Mouse (Mus musculus): ENCODE measurements around the gene Aen. TPM values are rescaled to one million over a fixed set of nuclear protein-coding genes. Genes with fewer than 3 reads are reported as not detected.

The Aen gene
- polyA plus RNA-seq, 1 experiment from 2014 or later, result 38.1 TPM

DNA sequence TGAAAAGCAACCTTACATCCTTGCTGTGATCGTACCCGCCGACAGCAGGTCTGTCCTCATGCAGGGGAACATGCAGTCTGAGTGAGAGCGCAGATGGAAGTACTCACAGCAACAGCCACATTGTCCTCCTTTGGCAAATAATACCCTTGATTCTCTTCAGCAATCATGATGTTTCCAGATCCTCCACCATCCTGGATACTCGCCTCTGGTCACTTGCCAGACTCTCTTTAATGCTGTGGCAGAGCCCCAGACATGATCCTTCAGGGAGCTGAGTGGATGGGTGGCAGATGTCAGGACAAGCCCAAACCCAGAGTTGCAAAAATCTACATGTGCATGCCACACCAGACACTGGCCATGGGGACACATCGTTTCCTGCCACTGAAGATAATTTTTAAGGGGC, 59.4 kb downstream of the Aen start:
- H3K27me3 ChIP-seq (ENCODE audit: control insufficient read depth, insufficient read depth, low read length), result no peaks in the 10 kb centered on the region
- H3K27ac ChIP-seq (replicated peaks; ENCODE audit: low read depth, low read length), result no peak overlapping the region
- H3K4me3 ChIP-seq (ENCODE audit: low read depth, low read length), result no peak overlapping the region
- H3K36me3 ChIP-seq (replicated peaks; ENCODE audit: control insufficient read depth, insufficient read depth, low read depth, low read length), result no peaks in the 10 kb centered on the region
- WGBS, result 87% methylated on average over 6 of the region's 6 CpGs
- no peaks in the 10 kb centered on the region for H3K4me1 ChIP-seq (ENCODE audit: control insufficient read depth, insufficient read depth, low read length)
- no peak overlapping the region for H3K4me2 ChIP-seq (ENCODE audit: low read depth, low read length)
- no peak overlapping the region for H3K9ac ChIP-seq (replicated peaks; ENCODE audit: low read length)
- ATAC-seq (replicated peaks; ENCODE audit: insufficient number of reproducible peaks, low FRiP score, low TSS enrichment, low read depth) (no peak), DNase-seq (ENCODE audit: low spot score) (no peak)
- H3K9me3 ChIP-seq (replicated peaks; ENCODE audit: control insufficient read depth, low read length), result no peaks in the 10 kb centered on the region

DNA sequence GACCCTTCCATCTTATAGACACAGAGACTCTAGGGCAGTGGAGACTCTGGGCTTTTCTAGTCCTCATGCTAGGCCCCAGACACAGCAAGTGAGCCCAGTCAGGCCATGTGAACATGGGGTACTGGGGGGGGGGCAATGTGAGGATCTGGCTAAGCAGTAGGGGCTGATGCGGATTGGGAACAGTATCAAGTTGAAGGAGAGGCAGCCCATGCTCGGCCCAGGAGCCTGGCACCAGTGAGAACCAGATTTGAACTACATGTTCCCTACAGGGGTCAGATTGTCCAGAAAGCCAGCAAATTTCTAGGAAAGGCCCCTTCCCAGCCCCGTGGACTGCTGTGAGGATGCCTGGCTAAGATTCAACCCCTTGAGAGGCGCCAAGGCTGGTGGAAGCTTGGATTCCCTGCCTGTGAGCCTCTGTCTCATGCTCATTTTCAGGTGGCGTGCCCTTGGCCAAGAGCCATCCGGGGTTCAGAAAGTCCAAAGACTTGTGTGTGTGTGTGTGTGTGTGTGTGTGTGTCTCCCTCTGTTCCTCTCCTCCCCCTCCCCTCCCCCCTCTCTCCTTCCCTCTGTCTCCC, 62.9 kb downstream of the Aen start:
- DNase-seq (ENCODE audit: low spot score), result no peak
- H3K4me1 ChIP-seq (ENCODE audit: control insufficient read depth, insufficient read depth, low read length), result no peaks in the 10 kb centered on the region
- H3K4me2 ChIP-seq (ENCODE audit: low read depth, low read length), result no peak overlapping the region
- no peak overlapping the region for H3K9ac ChIP-seq (replicated peaks; ENCODE audit: low read length)
- ATAC-seq (replicated peaks; ENCODE audit: insufficient number of reproducible peaks, low FRiP score, low TSS enrichment, low read depth), result no peak
- H3K4me3 ChIP-seq (ENCODE audit: low read depth, low read length), result no peak overlapping the region
- H3K36me3 ChIP-seq (replicated peaks; ENCODE audit: control insufficient read depth, insufficient read depth, low read depth, low read length), result no peaks in the 10 kb centered on the region
- H3K9me3 ChIP-seq (replicated peaks; ENCODE audit: control insufficient read depth, low read length), result no peaks in the 10 kb centered on the region
- H3K27me3 ChIP-seq (ENCODE audit: control insufficient read depth, insufficient read depth, low read length), result no peaks in the 10 kb centered on the region
- no peak overlapping the region for H3K27ac ChIP-seq (replicated peaks; ENCODE audit: low read depth, low read length)
- WGBS, result 57% methylated on average over 6 of the region's 6 CpGs

Small RNA genes lying within 50 kb of the gene (microRNA-seq; reads per million reads assigned to microRNA genes)
- gene Mir7-2 (ENCODE audit: borderline number of aligned reads), result 66.3 reads per million, percentile 36 among the genes with 10 or more reads in this experiment

Other genes starting within 250 kb of the Aen start
- gene Ntrk3, start 157.8 kb upstream of the Aen start, polyA plus RNA-seq (2014; fragmentation: Nextera tagmentation; extraction: Ambion mirVana), result 2.2 and 2.6 TPM in 2 replicates
- 82.8 and 85.7 TPM in 2 replicates for gene Mrps11, start 112.7 kb upstream of the Aen start, polyA plus RNA-seq (2014; fragmentation: Nextera tagmentation; extraction: Ambion mirVana)
- 77.3 and 80.7 TPM in 2 replicates for gene Mrpl46, start 112.3 kb upstream of the Aen start, polyA plus RNA-seq (2014; fragmentation: Nextera tagmentation; extraction: Ambion mirVana)
- gene Det1, start 48.6 kb upstream of the Aen start, polyA plus RNA-seq (2014; fragmentation: Nextera tagmentation; extraction: Ambion mirVana), result 24.5 and 26.8 TPM in 2 replicates
- 0.61 TPM in 1 of 2 replicates, not detected in the other for gene Isg20, start 17.6 kb downstream of the Aen start, polyA plus RNA-seq (2014; fragmentation: Nextera tagmentation; extraction: Ambion mirVana)
- gene Acan, start 157.6 kb downstream of the Aen start, polyA plus RNA-seq (2014; fragmentation: Nextera tagmentation; extraction: Ambion mirVana), result 0.90 and 1.1 TPM in 2 replicates
- gene Hapln3, start 235.2 kb downstream of the Aen start, polyA plus RNA-seq (2014; fragmentation: Nextera tagmentation; extraction: Ambion mirVana), result 0.86 and 1.6 TPM in 2 replicates

Data from embryonic facial prominence, embryonic 11.5 days (tissue).